Mouse (Mus musculus) large intestine, adult 2 months (tissue): ENCODE data around the gene Dyrk1b. TPM values are rescaled to one million over a fixed set of nuclear protein-coding genes. Genes with fewer than 3 reads are reported as not detected.
"Not testable (repeated sequence)": the region's sequence is repeated elsewhere in the genome, so short reads cannot be mapped to it uniquely, and the experiment has no call there.

ENCODE experiments used
- DNase-seq: peaks from one replicate; pipeline ENCODE4 v3.0.0-alpha.2; 2012; ENCODE audit warnings: low read depth, low spot score
- WGBS: fragments of 180-500 bp; shearing (Covaris S2); methylation state at CpG from one replicate; pipeline ENCODE4 v1.1.7; 2018; 5-methylcytosine and 5-hydroxymethylcytosine counted together
- polyA plus RNA-seq: library from polyadenylated mRNA; depleted of rRNA; stranded (reverse); fragments of >200 nt; gene quantifications from 2 replicates; pipeline ENCODE4 v1.2.3, GENCODE M21; 2012

Gene Dyrk1b
- polyA plus RNA-seq, 1 experiment: 11.3 TPM

DNA sequence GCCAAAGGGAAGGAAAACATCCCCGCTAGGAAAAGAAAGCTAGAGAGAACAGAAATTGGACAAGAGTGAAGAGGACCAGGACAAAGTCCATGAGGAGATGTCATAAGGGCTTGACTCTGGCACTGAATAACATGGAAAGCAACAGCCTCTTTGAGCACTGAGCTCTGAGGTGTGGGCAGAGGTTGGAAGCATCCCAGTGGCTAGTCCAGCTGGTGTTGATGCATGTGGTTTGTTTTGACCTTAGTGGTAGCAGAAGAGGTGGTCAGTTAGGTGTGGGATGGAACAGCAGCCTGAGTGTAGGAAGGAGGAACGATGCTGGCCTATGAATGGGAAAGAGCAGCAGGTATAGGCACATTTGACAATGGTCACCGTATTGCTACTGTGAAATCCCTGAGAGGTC, 12.2 kb downstream of the Dyrk1b start:
- no peak for DNase-seq
- WGBS: 89% methylated on average over 3 of the region's 3 CpGs

GRCm38 (mm10) chr7:28191903-28192302, 12.6 kb downstream of the Dyrk1b start:
- 100% methylated on average over 1 of the region's 1 CpGs for WGBS
- DNase-seq: no peak

DNA sequence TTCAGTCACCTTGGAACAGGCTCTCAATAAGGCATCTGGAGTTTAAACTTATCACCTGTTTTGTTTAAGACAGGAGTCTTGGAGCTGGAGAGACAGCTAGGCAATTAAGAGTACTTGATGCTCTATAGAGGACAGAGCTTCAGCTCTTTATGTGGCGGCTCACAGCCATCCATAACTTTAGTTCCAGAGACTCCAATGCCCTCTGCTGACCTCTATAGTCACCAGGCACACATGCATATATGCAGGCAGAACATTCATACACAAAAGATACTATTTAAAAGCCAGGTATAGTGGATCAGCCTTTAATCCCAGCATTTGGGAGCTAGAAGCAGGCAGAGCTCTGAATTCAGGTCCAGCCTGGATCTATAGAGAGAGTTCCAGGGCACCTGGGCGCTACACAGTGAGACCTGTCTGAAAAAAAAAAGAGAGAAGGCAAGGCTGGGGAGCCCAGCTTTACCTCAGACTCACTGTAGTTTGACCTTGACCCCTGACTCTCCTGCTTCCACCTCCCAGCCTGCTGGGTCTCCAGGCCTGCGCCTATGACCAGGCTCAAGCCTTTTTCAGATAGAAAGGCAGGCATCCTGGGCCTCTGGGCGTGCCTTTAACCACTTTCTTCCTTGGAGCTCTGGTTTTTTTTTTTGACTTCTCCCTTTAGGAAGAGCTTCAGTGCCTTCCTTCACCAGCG, 16.3 kb downstream of the Dyrk1b start:
- 78% methylated on average over 5 of the region's 5 CpGs for WGBS
- no peak for DNase-seq

DNA sequence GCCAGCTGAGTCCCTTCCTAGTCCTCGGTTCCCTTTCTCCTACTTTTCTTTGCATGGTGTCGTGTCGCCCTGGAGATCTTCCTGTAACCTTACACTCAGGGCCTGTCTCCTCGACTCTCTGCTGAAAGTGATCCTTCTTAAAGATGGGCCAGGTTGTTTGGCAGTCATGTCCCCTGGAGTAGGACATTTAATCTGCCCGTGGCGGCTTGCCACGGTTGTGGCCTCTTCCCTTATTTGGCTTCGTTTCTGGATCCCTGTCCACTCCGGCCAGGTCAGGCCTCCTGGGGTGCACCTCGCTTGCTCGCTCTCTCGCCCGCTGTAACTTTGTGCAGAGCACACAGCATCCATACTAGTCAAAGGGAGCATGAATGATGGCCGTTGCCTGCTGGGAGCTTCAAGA, 17.3 kb downstream of the Dyrk1b start:
- DNase-seq: no peak
- WGBS: 77% methylated on average over 14 of the region's 14 CpGs

- no peak for DNase-seq
- WGBS: 66% methylated on average over 4 of the region's 4 CpGs
These were observed 19.8 kb downstream of the Dyrk1b start for GRCm38 (mm10) chr7:28199054-28199453.

- DNase-seq: no peak
- WGBS: 58% methylated on average over 19 of the region's 19 CpGs
These were observed 24.2 kb downstream of the Dyrk1b start for GRCm38 (mm10) chr7:28203207-28204108.

DNA sequence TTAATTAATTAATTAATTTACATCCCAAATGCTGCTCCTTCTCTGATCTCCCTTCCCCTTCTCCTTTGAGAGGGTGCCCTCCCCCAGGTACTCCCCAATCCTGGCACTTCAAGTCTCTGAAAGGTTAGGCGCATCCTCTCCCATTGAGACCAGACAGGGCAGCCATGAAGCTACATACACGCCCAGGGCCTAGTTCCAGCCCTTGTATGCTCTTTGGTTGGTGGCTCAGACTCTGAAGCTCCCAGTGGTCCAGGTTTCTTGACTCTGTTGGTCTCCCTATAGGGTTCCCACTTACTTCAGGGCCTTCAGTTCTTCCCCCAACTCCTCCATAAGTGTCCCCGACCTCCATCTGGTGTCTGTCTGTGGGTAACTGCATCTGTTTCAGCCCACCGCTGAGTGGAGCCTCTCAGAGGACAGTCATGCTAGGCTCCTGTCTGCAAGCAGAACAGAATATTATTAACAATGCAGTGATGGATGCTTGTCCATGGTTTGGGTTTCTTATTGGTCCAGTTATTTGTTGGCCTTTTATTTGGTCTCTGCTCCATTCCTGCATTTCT, 26.9 kb downstream of the Dyrk1b start:
- no peak for DNase-seq
- 65% methylated on average over 4 of the region's 4 CpGs for WGBS

- DNase-seq: no peak
- 36% methylated on average over 12 of the region's 12 CpGs for WGBS
These were observed 29.2 kb downstream of the Dyrk1b start for GRCm38 (mm10) chr7:28208396-28208987.

GRCm38 (mm10) chr7:28208988-28209508, 29.8 kb downstream of the Dyrk1b start:
- DNase-seq: peak; percentile 37
- 46% methylated on average over 19 of the region's 19 CpGs for WGBS

GRCm38 (mm10) chr7:28210731-28211130, 31.5 kb downstream of the Dyrk1b start:
- 40% methylated on average over 5 of the region's 5 CpGs for WGBS
- no peak for DNase-seq

- DNase-seq: peak; percentile 27
- WGBS: 33% methylated on average over 10 of the region's 10 CpGs
These were observed 34.9 kb downstream of the Dyrk1b start for GRCm38 (mm10) chr7:28214142-28214541.

- not testable (repeated sequence) for DNase-seq
- 86% methylated on average over 2 of the region's 2 CpGs for WGBS
These were observed 36.7 kb downstream of the Dyrk1b start for GRCm38 (mm10) chr7:28215950-28216349.

GRCm38 (mm10) chr7:28217811-28218210, 38.5 kb downstream of the Dyrk1b start:
- 79% methylated on average over 13 of the region's 13 CpGs for WGBS
- DNase-seq: not testable (repeated sequence)

GRCm38 (mm10) chr7:28218951-28219740, 39.9 kb downstream of the Dyrk1b start:
- not testable (repeated sequence) for DNase-seq
- WGBS: 80% methylated on average over 20 of the region's 20 CpGs

DNA sequence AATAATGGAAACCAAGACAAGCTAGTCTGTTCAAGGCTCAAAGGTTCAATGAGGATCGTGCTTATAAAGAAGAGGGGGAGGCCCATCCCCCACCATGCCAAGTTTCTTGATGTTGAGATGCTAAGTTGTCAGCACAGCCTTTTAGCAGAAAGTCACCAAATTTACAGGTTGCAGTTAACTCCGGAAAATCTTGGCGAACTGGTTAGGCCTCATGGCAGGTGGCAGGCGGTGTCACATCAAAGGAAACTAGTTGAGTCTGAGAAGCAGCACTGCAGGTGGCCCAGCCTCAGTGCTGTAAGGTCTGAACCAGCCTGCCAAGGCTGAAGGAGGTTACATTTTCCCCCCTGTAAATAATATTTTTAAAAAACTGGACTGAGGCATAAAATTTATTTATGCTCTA, 47.6 kb downstream of the Dyrk1b start:
- 84% methylated on average over 4 of the region's 4 CpGs for WGBS
- not testable (repeated sequence) for DNase-seq

DNA sequence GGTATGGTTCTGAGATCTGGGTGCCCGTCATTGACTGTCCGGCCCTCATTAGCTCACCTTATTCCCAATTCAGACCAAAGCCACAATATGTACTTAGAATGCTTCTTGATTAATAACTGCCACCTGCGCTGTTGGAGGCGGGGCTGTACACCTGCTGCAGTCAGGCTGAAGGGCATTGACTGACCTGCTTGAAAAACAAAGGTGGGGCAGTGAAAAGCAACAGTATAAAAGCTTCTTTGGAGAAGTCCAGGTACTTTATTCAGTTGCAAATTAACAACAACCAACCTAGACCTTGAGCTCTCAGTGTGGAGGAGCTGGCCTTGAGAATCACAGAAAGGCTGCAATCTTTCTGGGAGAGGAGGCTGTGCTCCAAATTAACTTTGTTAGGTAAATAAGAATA, 48.2 kb downstream of the Dyrk1b start:
- 85% methylated on average over 4 of the region's 4 CpGs for WGBS
- DNase-seq: not testable (repeated sequence)
